Mouse (Mus musculus) CH12.LX (cell line): ENCODE measurements around the gene Arf3. TPM values are rescaled to one million over a fixed set of nuclear protein-coding genes. Genes with fewer than 3 reads are reported as not detected.

Experiments
- DNase-seq: peaks from one replicate; pipeline ENCODE4 v3.0.0-alpha.2; 2013; ENCODE audit errors: extremely low read depth
- H3K27ac ChIP-seq: 2 replicates; pipeline ENCODE4 v1.5.1; 2012; ENCODE audit warnings: low read depth, mild to moderate bottlenecking, control low read depth, moderate library complexity; ENCODE audit not compliant: insufficient read depth
- H3K27me3 ChIP-seq: replicated peaks from 2 replicates; pipeline ENCODE3; 2012; ENCODE audit warnings: inconsistent platforms
- H3K36me3 ChIP-seq, 2 experiments: replicated peaks in 1 of 2; 2 replicates each; pipeline versions ENCODE3 to v1.6.1; 2012; ENCODE audit warnings: inconsistent platforms in 1 of 2, low read length in 1 of 2, mild to moderate bottlenecking in 1 of 2, mixed read lengths in 1 of 2, moderate library complexity in 1 of 2; ENCODE audit not compliant: control insufficient read depth in 1 of 2, insufficient read depth in 1 of 2
- H3K4me1 ChIP-seq, 2 experiments: 2 replicates each; pipeline ENCODE4 v1.6.1; 2012; ENCODE audit warnings: inconsistent platforms in 1 of 2, moderate library complexity in 1 of 2; ENCODE audit not compliant: insufficient read depth in 2 of 2, control insufficient read depth in 1 of 2
- H3K4me2 ChIP-seq: 2 replicates; pipeline ENCODE4 v1.6.1; 2012; ENCODE audit warnings: low read depth, mild to moderate bottlenecking, control low read depth; ENCODE audit not compliant: poor library complexity, insufficient read depth, severe bottlenecking
- H3K4me3 ChIP-seq, 3 experiments: fragments of 150-350 bp in 1 of 3; sonication (generic) in 1 of 3; replicated peaks in 1 of 3; 2 replicates each; pipeline versions ENCODE3 to v1.5.1; 2011 to 2012; ENCODE audit warnings: low read depth in 2 of 3, low read length in 2 of 3, mild to moderate bottlenecking in 2 of 3, moderate library complexity in 2 of 3, control low read depth in 1 of 3, improper control_type of control experiment in 1 of 3, inconsistent platforms in 1 of 3, mixed read lengths in 1 of 3; ENCODE audit not compliant: poor library complexity in 1 of 3
- H3K79me2 ChIP-seq: replicated peaks from 2 replicates; pipeline ENCODE4 v1.6.1; 2012; ENCODE audit warnings: mild to moderate bottlenecking, moderate library complexity; ENCODE audit not compliant: control insufficient read depth, poor library complexity, insufficient read depth, severe bottlenecking; ENCODE audit errors: extremely low read depth
- H3K9ac ChIP-seq: 2 replicates; pipeline ENCODE4 v1.6.1; 2012; ENCODE audit warnings: low read depth, mild to moderate bottlenecking, control low read depth, moderate library complexity; ENCODE audit not compliant: insufficient read depth
- H3K9me3 ChIP-seq: replicated peaks from 2 replicates; pipeline ENCODE3; 2012; ENCODE audit warnings: low read length, inconsistent platforms, mixed read lengths
- CTCF ChIP-seq, 2 experiments: IDR thresholded peaks in 1 of 2; conservative IDR thresholded peaks in 1 of 2; 2 replicates each; pipeline ENCODE4 v1.5.1; 2011 to 2012; ENCODE audit warnings: low read depth in 2 of 2, low read length in 2 of 2, improper control_type of control experiment in 1 of 2, inconsistent platforms in 1 of 2, mild to moderate bottlenecking in 1 of 2, moderate library complexity in 1 of 2
- E2F4 ChIP-seq: IDR thresholded peaks from 2 replicates; pipeline ENCODE4 v1.6.1; 2011; ENCODE audit warnings: low read depth, low read length, improper control_type of control experiment; ENCODE audit not compliant: insufficient replicate concordance
- ELF1 ChIP-seq: IDR thresholded peaks from 2 replicates; pipeline ENCODE4 v1.6.1; 2014; ENCODE audit warnings: low read depth, mild to moderate bottlenecking, inconsistent platforms, low read length, improper control_type of control experiment
- EP300 ChIP-seq: IDR thresholded peaks from 2 replicates; pipeline ENCODE4 v1.6.1; 2011; ENCODE audit warnings: low read length, improper control_type of control experiment
- GABPA ChIP-seq: IDR thresholded peaks from 2 replicates; pipeline ENCODE4 v1.6.1; 2012; ENCODE audit warnings: low read depth, low read length, improper control_type of control experiment, inconsistent platforms; ENCODE audit not compliant: insufficient replicate concordance
- HCFC1 ChIP-seq: IDR thresholded peaks from 2 replicates; pipeline ENCODE4 v1.6.1; 2012; ENCODE audit warnings: low read depth, mild to moderate bottlenecking, inconsistent platforms, low read length, improper control_type of control experiment
- IRF4 ChIP-seq: IDR thresholded peaks from 2 replicates; pipeline ENCODE4 v1.6.1; 2014; ENCODE audit warnings: low read depth, mild to moderate bottlenecking, inconsistent platforms, low read length, improper control_type of control experiment
- JUN ChIP-seq: IDR thresholded peaks from 2 replicates; pipeline ENCODE4 v1.6.1; 2011; ENCODE audit warnings: low read depth, mild to moderate bottlenecking, low read length, improper control_type of control experiment, moderate library complexity; ENCODE audit not compliant: insufficient read depth
- KAT2A ChIP-seq: IDR thresholded peaks from 2 replicates; pipeline ENCODE4 v1.6.1; 2012; ENCODE audit warnings: low read length, improper control_type of control experiment, inconsistent platforms; ENCODE audit not compliant: insufficient replicate concordance
- MAFK ChIP-seq: IDR thresholded peaks from 2 replicates; pipeline ENCODE4 v1.6.1; 2011; ENCODE audit warnings: low read length, improper control_type of control experiment; ENCODE audit not compliant: insufficient replicate concordance
- MAZ ChIP-seq: IDR thresholded peaks from 2 replicates; pipeline ENCODE4 v1.6.1; 2012; ENCODE audit warnings: low read depth, mild to moderate bottlenecking, inconsistent platforms, low read length, improper control_type of control experiment, moderate library complexity
- MXI1 ChIP-seq: IDR thresholded peaks from 2 replicates; pipeline ENCODE4 v1.6.1; 2011; ENCODE audit warnings: mild to moderate bottlenecking, low read depth, low read length, improper control_type of control experiment
- MYC ChIP-seq: IDR thresholded peaks from 2 replicates; pipeline ENCODE4 v1.6.1; 2011; ENCODE audit warnings: low read depth, mild to moderate bottlenecking, improper control_type of control experiment, low read length
- POLR2AphosphoS2 ChIP-seq: IDR thresholded peaks from 2 replicates; pipeline ENCODE4 v1.6.1; 2011; ENCODE audit warnings: low read depth, low read length, improper control_type of control experiment
- RCOR1 ChIP-seq: conservative IDR thresholded peaks from 2 replicates; pipeline ENCODE4 v1.6.1; 2012; ENCODE audit warnings: low read depth, mild to moderate bottlenecking, inconsistent platforms, low read length, improper control_type of control experiment
- SIN3A ChIP-seq: IDR thresholded peaks from 2 replicates; pipeline ENCODE4 v1.6.1; 2012; ENCODE audit warnings: low read length, improper control_type of control experiment, inconsistent platforms
- UBTF ChIP-seq: IDR thresholded peaks from 2 replicates; pipeline ENCODE4 v1.6.1; 2012; ENCODE audit warnings: low read depth, mild to moderate bottlenecking, inconsistent platforms, low read length, improper control_type of control experiment, moderate library complexity
- USF2 ChIP-seq: conservative IDR thresholded peaks from 2 replicates; pipeline ENCODE4 v1.6.1; 2011; ENCODE audit warnings: low read depth, low read length, improper control_type of control experiment
- ZMIZ1 ChIP-seq: IDR thresholded peaks from 2 replicates; pipeline ENCODE4 v1.6.1; 2012; ENCODE audit warnings: low read depth, mild to moderate bottlenecking, inconsistent platforms, low read length, improper control_type of control experiment
- ZNF384 ChIP-seq: IDR thresholded peaks from 2 replicates; pipeline ENCODE4 v1.6.1; 2012; ENCODE audit warnings: low read depth, low read length, improper control_type of control experiment, inconsistent platforms
- dilution Hi-C: fragments of 300-500 bp; cut with MboI; formaldehyde crosslinking; loops from 2 replicates; pipeline ENCODE4 v1.14.3; 2020; ENCODE audit warnings: low sequenced_read_pairs; ENCODE audit not compliant: extremely low pct_unique_long_range_greater_than_20kb, extremely low pct_ligation_motif_present
- in situ Hi-C: fragments of 300-500 bp; cut with MboI; formaldehyde crosslinking; loops from 3 replicates; pipeline ENCODE4 v1.14.3; 2019; ENCODE audit warnings: low sequenced_read_pairs, low pct_ligation_motif_present, low pct_unique_long_range_greater_than_20kb, mixed read lengths
- polyA plus RNA-seq: library from polyadenylated mRNA; unstranded; fragments of >175 nt; gene quantifications from 2 replicates; pipeline ENCODE4 v1.2.1, GENCODE M21; 2012; ENCODE audit warnings: low read depth; ENCODE audit not compliant: insufficient read length
- total RNA-seq, 2 experiments: library from RNA; depleted of rRNA; stranded (reverse); fragments of 300-350 nt in 1 of 2; fragments of >200 nt in 1 of 2; gene quantifications; 2 replicates each; pipeline ENCODE4 v1.2.3; 2012 to 2014

The Arf3 gene
- total and polyA plus RNA-seq, 3 experiments, result 32.5 to 182 (median 41.0) TPM

DNA sequence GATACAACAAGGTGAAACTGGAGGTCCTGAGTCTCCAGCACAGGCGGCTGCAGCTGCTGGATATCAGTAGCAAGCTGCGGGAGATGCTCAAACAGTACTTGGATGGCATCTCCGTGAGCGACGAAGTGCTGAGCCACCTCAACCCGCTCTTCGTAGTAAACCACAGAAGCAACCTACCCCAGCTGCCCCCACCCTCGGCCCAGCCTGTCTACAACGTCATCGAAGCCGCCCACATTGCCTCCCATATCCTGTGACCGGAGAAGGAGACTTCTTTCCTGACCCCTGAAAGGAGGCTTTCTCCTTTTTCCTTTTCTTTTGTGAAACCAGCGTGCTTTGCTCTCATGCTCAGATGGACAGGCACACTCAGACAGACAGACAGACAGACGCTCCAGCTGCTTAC is 40.2 kb downstream of the Arf3 start:
- dilution Hi-C loops, result no loop called here
- no peak overlapping the region for H3K4me2 ChIP-seq
- no peak overlapping the region for H3K9ac ChIP-seq

DNA sequence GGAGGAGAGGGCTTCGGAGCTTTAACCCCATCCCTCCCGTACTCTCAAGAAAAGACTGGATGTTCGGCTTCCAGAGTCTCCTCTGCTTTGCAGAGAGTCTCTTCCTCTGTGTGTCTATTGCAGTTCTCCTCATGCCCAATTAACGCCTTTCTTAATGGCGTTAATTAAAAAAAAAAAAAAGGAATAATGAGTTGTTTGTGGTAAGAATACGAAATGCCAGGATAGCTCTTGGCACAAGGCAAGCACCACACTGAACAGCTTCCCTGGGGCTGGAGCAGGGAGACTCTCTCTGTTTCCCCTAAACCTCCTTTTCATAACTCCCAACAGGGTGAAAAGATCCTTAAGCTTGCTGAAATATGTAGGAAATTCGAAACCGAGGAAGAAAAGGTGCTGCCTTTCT is 40.8 kb downstream of the Arf3 start:
- Histone ChIP-seq H3K36me3 (peaks cover 0 to 8% of the 10 kb centered on the region in 2 experiments), H3K9ac (no peak overlapping the region), H3K79me2 (no peaks in the 10 kb centered on the region), H3K4me2 (no peak overlapping the region), H3K27me3 (no peaks in the 10 kb centered on the region), H3K4me1 (no peaks in the 10 kb centered on the region), H3K27ac (no peak overlapping the region), H3K4me3 (no peak overlapping the region), H3K9me3 (no peaks in the 10 kb centered on the region)
- TF ChIP-seq KAT2A (no peak), UBTF (no peak), E2F4 (no peak), USF2 (no peak), ELF1 (no peak), MYC (no peak), MXI1 (no peak), EP300 (no peak)
- in situ Hi-C loops (loop anchor here (5.0 kb wide), 1 partner anchor 80 kb away; no protein-coding TSS in a partner anchor), dilution Hi-C loops (no loop called here)
- no peak for DNase-seq

More for the DNA sequence above, 40.2 kb downstream of the Arf3 start:
- no peak overlapping the region for H3K27ac ChIP-seq
- DNase-seq, result no peak
- H3K27me3 ChIP-seq, result no peaks in the 10 kb centered on the region
- H3K4me3 ChIP-seq, result no peak overlapping the region
- H3K36me3 ChIP-seq, result peaks cover 0 to 8% of the 10 kb centered on the region in 2 experiments
- no peaks in the 10 kb centered on the region for H3K79me2 ChIP-seq
- TF ChIP-seq MAZ, result no peak
- TF ChIP-seq E2F4, result no peak
- no peak for TF ChIP-seq EP300
- no peak for TF ChIP-seq ELF1
- no peak for TF ChIP-seq KAT2A
- no peak for TF ChIP-seq ZNF384
- TF ChIP-seq CTCF (conservative IDR thresholded peaks at IDR 0.05 in 1 of 2, IDR thresholded peaks at IDR 0.05 in 1 of 2; ENCODE audit: low read depth in 2 of 2, low read length in 2 of 2), result no peak
- TF ChIP-seq MAFK, result no peak
- TF ChIP-seq RCOR1, result no peak
- TF ChIP-seq ZMIZ1, result no peak
- in situ Hi-C loops, result loop anchor here (5.0 kb wide), 1 partner anchor 79 kb away; no protein-coding TSS in a partner anchor
- no peaks in the 10 kb centered on the region for H3K9me3 ChIP-seq
- H3K4me1 ChIP-seq, result no peaks in the 10 kb centered on the region

DNA sequence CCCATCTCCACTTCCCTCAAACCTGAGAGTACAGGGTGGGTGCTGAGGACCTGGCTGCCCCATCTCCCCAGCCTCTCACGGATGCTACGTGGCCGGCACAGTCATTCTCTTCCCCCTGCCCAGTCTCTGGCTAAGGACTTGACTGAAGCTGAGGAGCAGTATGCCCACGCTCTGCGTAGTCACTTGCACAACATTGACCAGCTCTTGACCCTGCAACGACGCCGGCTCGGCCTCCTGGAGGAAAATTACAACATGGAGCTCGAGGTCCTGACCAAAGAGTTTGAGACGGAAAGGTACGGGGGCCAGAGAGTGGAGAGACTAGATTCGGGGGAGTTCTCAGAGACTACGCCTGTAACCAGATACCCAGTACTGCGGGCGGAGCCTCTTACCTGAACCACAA is 45.7 kb downstream of the Arf3 start:
- Histone ChIP-seq H3K9ac (no peak overlapping the region), H3K27me3 (no peaks in the 10 kb centered on the region), H3K4me2 (no peak overlapping the region), H3K27ac (no peak overlapping the region), H3K79me2 (no peaks in the 10 kb centered on the region), H3K4me1 (no peaks in the 10 kb centered on the region), H3K36me3 (no peaks in the 10 kb centered on the region), H3K4me3 (no peak overlapping the region), H3K9me3 (no peaks in the 10 kb centered on the region)
- DNase-seq, result no peak
- in situ Hi-C loops (no loop called here), dilution Hi-C loops (no loop called here)
- TF ChIP-seq HCFC1 (no peak), ELF1 (no peak), ZMIZ1 (no peak), CTCF (conservative IDR thresholded peaks at IDR 0.05 in 1 of 2, IDR thresholded peaks at IDR 0.05 in 1 of 2; ENCODE audit: low read depth in 2 of 2, low read length in 2 of 2) (no peak), SIN3A (no peak), GABPA (no peak), POLR2AphosphoS2 (no peak), RCOR1 (no peak), JUN (no peak), IRF4 (no peak), USF2 (no peak)
